Mouse (Mus musculus): ENCODE results near the gene Olfr304. TPM values are rescaled to one million over a fixed set of nuclear protein-coding genes. Genes with fewer than 3 reads are reported as not detected.

Olfr304 gene
- polyA plus RNA-seq (2021; fragmentation: Nextera tagmentation), result not detected in 2 replicates
- long read RNA-seq, experiment 1, result 0 reads
- long read RNA-seq, experiment 2, result 0 reads

DNA sequence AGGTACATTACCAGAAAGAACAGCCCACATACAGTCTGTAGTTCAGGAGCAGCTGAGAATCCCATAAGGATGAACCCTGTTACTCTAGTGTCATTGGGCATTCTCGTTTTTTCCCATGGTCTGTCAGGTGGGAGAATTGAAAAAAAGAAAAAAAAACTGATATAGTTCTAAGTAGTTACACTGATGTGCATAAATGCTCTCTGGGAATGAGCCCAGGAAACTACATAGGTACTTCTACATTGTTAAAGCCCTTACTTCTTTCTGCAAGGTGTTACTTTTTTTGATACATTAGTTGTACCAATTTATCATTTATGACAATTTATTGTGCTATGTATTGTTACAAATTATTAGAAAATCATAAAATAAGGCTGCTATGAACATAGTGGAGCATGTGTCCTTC, at the start of gene Olfr304:
Olfr304 (minus strand) TSS at position 101 of the 400 bp plus-strand sequence.

DNA sequence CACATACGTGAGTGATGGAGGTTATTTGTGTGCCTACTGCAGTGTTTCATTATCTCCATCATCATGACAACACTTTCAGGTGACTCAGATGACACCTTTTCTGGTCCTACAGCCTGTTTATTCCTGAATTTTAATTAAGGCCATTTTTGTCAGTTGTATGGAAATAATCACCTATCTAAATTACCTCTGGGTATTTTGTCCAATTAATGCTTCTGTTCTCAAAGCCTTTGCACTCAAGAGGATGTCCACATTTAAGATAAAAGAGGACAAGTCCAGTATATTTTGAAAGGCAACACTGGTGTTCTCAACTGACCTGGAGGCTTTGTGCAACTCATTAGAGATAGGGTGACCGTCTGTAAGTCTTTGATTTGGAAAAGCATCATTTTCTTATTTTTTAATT, 17.1 kb upstream of the Olfr304 start, which contains the start of gene Olfr301:
Olfr301 (plus strand) TSS at position 301 of the 400 bp plus-strand sequence.

DNA sequence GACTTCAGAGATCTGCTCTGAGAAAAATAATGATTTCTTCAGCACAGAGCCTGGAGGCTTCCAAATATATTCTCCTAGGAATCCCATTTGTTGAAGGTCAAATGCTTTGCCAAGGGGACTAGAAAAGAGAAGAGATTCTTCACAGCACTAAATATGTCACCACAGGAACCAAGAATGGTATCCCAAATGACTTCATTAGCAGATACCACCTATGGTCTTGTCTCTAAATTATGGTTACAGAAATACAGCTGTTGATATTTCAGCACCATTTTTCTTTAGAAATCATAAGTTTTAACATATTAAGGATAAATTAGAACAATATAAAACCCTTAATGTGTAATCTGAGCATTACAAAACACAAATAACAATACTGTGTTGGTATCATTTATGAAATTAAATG, 11.2 kb upstream of the Olfr304 start, which contains the start of gene Olfr303:
Olfr303 (minus strand) TSS at position 101 of the 400 bp plus-strand sequence.

DNA sequence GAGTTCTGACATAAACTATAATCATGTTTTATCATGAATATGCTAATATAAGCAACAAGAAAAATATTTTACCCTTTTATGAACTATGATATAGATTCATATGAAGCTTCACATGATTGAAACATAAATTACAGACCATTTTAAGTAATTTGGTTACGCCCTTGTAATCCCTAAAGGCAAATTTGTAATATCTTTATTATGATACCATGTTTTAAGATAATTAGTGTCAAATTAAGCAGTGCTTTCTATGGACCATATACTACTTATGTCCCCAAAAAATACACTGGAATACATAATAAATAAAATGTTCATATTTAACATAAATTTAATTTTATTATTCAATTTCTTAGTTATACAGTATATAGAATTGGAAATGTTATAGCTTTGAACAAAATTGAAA, 19.6 kb downstream of the Olfr304 start, which contains the start of gene Olfr305:
Olfr305 (minus strand) TSS at position 101 of the 400 bp plus-strand sequence.

DNA sequence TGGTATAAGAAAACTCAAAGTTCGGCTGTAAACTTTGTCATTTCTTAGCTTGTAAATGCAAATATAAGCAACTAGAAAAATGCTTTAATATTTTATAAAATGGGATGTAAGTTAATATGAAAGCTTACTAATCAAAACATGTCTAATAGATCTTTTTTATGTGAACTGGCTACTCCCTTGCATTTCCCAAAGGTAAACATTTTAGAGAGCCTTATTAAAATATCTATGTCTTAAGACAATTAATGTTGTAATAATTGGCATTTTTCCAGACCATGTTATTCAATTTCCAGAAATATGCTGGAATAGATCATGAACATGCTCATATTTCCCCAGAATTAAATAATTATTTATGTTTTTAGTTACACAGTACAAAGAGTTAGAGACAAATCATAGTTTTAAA, 49.0 kb downstream of the Olfr304 start, which contains the start of gene Olfr307:
Olfr307 (minus strand) TSS at position 101 of the 400 bp plus-strand sequence.

Other genes starting within 250 kb of the Olfr304 start
- not detected in 2 replicates for gene Vmn2r75, start 214.9 kb downstream of the Olfr304 start, polyA plus RNA-seq (2021; fragmentation: Nextera tagmentation)
- gene Vmn2r76, start 140.3 kb downstream of the Olfr304 start, polyA plus RNA-seq (2021; fragmentation: Nextera tagmentation), result 0.01 TPM in 1 of 2 replicates, not detected in the other
- gene Olfr310, start 109.5 kb downstream of the Olfr304 start, polyA plus RNA-seq (2021; fragmentation: Nextera tagmentation), result not detected in 2 replicates
- gene Olfr309, start 73.0 kb downstream of the Olfr304 start, polyA plus RNA-seq (2021; fragmentation: Nextera tagmentation), result not detected in 2 replicates
- gene Olfr308, start 61.0 kb downstream of the Olfr304 start, polyA plus RNA-seq (2021; fragmentation: Nextera tagmentation), result not detected in 2 replicates
- gene Olfr307, start 49.1 kb downstream of the Olfr304 start, polyA plus RNA-seq (2021; fragmentation: Nextera tagmentation), result not detected in 2 replicates
- gene Olfr305, start 19.7 kb downstream of the Olfr304 start, polyA plus RNA-seq (2021; fragmentation: Nextera tagmentation), result not detected in 2 replicates
- not detected in 2 replicates for gene Olfr303, start 11.1 kb upstream of the Olfr304 start, polyA plus RNA-seq (2021; fragmentation: Nextera tagmentation)
- gene Olfr301, start 17.2 kb upstream of the Olfr304 start, polyA plus RNA-seq (2021; fragmentation: Nextera tagmentation), result not detected in 2 replicates
- gene Olfr299, start 73.3 kb upstream of the Olfr304 start, polyA plus RNA-seq (2021; fragmentation: Nextera tagmentation), result not detected in 2 replicates
- gene Olfr298, start 105.8 kb upstream of the Olfr304 start, polyA plus RNA-seq (2021; fragmentation: Nextera tagmentation), result not detected in 2 replicates
- gene Olfr297, start 133.3 kb upstream of the Olfr304 start, polyA plus RNA-seq (2021; fragmentation: Nextera tagmentation), result not detected in 2 replicates
- not detected in 2 replicates for gene Olfr295, start 197.2 kb upstream of the Olfr304 start, polyA plus RNA-seq (2021; fragmentation: Nextera tagmentation)
- not detected in 2 replicates for gene Olfr294, start 230.0 kb upstream of the Olfr304 start, polyA plus RNA-seq (2021; fragmentation: Nextera tagmentation)